Mouse (Mus musculus) erythroblast, embryonic 14.5 days (primary cell): ENCODE data around the gene Fgfr2.

Experiments
- GATA1 ChIP-seq: IDR thresholded peaks from 2 replicates; pipeline ENCODE4 v1.6.1; 2012; ENCODE audit warnings: low read length, inconsistent platforms, mixed read lengths
- TAL1 ChIP-seq: IDR thresholded peaks from 3 replicates; pipeline ENCODE4 v1.6.1; 2012; ENCODE audit warnings: low read length, inconsistent platforms, mixed read lengths

DNA sequence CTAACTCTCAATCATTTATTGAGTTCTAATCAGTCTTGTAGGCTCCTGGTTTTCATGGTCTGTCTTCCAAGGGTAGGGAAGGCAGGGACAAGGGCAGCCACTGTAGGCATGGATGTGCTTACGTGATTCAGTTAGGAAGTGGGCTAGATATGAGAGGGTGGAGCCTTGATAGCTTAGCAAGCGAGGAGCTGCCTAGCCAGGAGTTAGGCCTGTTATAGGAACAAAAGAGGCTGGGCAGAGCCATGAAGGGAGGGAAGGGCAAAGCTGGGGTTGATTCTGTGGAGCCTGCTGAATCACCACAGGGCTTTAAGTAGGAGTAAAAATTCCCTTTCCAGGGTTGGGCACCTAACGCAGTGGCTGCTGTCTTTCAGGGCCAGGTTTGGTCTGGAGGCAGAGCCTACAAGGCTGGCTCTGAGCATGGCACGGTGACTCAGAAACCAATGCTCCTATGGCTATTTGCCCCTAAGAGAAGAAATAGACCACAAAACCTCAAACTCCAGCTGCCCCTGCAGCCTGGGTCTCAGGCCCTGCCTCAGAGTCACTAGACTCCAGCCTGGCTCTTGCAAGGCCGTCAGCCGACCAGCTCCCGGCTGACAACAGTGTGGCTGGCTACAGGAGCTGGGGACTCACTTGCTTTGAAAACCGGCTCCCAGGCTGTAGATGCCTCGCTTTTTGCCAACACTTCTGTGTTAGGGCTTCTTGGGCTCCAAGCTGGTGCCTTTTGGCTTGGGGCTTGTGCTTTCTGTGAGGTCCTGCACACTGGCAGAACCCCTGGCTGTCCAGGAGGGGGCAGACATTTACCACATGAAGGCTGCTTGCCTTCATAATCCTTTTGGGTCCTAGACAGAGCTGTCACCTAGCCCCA, 2449.7 kb downstream of the Fgfr2 start:
- TF ChIP-seq GATA1 (no peak), TAL1 (no peak)
